Mouse (Mus musculus): ENCODE data around the gene Itpr3. TPM values are rescaled to one million over a fixed set of nuclear protein-coding genes. Genes with fewer than 3 reads are reported as not detected.

Gene Itpr3
- polyA plus RNA-seq, 1 experiment from 2014 or later, result 1.5 TPM

DNA sequence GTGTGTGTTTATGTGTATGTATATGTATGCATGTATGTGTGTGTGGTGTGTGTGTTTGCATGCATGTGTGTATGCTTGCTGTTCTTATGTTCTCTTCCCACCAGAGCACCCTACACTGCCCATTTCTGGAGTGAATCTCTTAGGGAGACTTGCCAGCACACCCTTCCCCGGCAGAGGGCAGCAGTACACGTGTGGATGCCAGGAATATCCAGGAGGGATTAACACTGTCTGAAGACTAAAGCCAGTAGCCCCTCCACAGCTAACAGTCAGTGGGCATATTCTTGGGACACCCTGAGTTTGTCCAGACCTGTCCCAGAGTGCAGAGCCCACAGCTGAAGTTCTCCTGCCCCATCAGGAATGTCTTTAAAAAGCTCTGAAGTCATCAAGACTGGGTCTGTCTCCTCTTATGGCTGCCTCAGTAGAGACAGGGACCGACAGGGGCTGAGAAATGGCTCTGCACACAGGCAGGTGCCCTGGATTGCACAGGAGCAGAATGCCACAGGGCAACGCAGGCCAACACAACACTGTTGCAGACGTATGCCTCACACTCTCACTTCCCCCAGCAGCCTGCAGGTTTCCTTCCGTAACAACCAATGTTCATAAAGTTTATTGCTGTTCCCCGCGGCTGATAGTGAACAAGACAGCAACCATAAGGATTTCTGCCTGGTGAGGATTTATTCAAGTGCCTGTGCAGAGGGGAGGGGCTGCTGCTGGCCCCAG, 108.1 kb downstream of the Itpr3 start:
- H3K27me3 ChIP-seq (replicated peaks), result peaks cover 18% of the 10 kb centered on the region
- H3K4me2 ChIP-seq, result no peak overlapping the region
- no peak overlapping the region for H3K4me3 ChIP-seq
- no peaks in the 10 kb centered on the region for H3K36me3 ChIP-seq
- H3K9ac ChIP-seq, result no peak overlapping the region
- no peak overlapping the region for H3K27ac ChIP-seq (replicated peaks)
- peaks cover 17% of the 10 kb centered on the region for H3K4me1 ChIP-seq
- no peak for ATAC-seq (ENCODE audit: extremely low read depth, insufficient number of reproducible peaks, low FRiP score, low TSS enrichment)
- WGBS, result 56% methylated on average over 8 of the region's 8 CpGs
- no peaks in the 10 kb centered on the region for H3K9me3 ChIP-seq

- H3K4me1 ChIP-seq, result peaks cover 9% of the 10 kb centered on the region
- ATAC-seq (ENCODE audit: extremely low read depth, insufficient number of reproducible peaks, low FRiP score, low TSS enrichment), result no peak
- H3K4me3 ChIP-seq, result no peak overlapping the region
- WGBS, result 61% methylated on average over 6 of the region's 6 CpGs
- H3K9me3 ChIP-seq, result no peaks in the 10 kb centered on the region
- no peaks in the 10 kb centered on the region for H3K36me3 ChIP-seq
- peaks cover 21% of the 10 kb centered on the region for H3K27me3 ChIP-seq (replicated peaks)
- no peak overlapping the region for H3K9ac ChIP-seq
- H3K27ac ChIP-seq (replicated peaks), result no peak overlapping the region
- H3K4me2 ChIP-seq, result no peak overlapping the region
Measured at GRCm38 (mm10) chr17:27166901-27167300, 109.8 kb downstream of the Itpr3 start.

- no peak within 1 kb of the TSS for H3K4me2 ChIP-seq
- H3K36me3 ChIP-seq, result no peaks in the 10 kb centered on the region
- no peak within 1 kb of the TSS for H3K4me3 ChIP-seq
- H3K27me3 ChIP-seq (replicated peaks), result peaks cover 21% of the 10 kb centered on the region
- peaks cover 9% of the 10 kb centered on the region for H3K4me1 ChIP-seq
- no peak within 1 kb of the TSS for H3K9ac ChIP-seq
- 29% methylated on average over 4 of the region's 4 CpGs for WGBS
- no peak within 1 kb of the TSS for H3K27ac ChIP-seq (replicated peaks)
- H3K9me3 ChIP-seq, result no peaks in the 10 kb centered on the region
- ATAC-seq (ENCODE audit: extremely low read depth, insufficient number of reproducible peaks, low FRiP score, low TSS enrichment), result no peak
Measured at GRCm38 (mm10) chr17:27167545-27167944, 110.4 kb downstream of the Itpr3 start, which contains the start of gene Ip6k3. Gene Ip6k3, minus strand, starts transcription at chr17:27167795.

DNA sequence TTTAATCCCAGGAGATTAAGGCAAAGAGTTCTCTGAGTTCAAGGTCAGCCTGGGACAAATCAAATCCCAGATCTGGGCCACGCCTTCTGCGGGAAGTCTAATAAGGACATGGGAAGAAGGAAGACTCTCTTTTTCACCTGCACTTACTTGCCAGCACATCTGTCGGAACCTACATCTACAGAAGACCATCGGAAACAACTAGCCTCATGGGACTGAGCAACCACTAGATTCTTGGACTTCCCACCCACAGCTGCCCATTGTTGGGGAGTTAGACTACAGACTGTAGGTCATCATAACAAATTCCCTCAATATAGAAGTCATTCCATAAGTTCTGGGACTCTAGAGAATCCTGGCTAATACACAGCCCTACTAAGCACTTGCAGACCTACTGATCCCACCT, 111.5 kb downstream of the Itpr3 start:
- Histone ChIP-seq H3K36me3 (no peaks in the 10 kb centered on the region), H3K9ac (no peak overlapping the region), H3K4me1 (peaks cover 9% of the 10 kb centered on the region), H3K4me2 (no peak overlapping the region), H3K27ac (replicated peaks) (no peak overlapping the region), H3K4me3 (no peak overlapping the region), H3K27me3 (replicated peaks) (peaks cover 21% of the 10 kb centered on the region), H3K9me3 (no peaks in the 10 kb centered on the region)
- WGBS, result 89% methylated on average over 4 of the region's 4 CpGs
- ATAC-seq (ENCODE audit: extremely low read depth, insufficient number of reproducible peaks, low FRiP score, low TSS enrichment), result no peak

DNA sequence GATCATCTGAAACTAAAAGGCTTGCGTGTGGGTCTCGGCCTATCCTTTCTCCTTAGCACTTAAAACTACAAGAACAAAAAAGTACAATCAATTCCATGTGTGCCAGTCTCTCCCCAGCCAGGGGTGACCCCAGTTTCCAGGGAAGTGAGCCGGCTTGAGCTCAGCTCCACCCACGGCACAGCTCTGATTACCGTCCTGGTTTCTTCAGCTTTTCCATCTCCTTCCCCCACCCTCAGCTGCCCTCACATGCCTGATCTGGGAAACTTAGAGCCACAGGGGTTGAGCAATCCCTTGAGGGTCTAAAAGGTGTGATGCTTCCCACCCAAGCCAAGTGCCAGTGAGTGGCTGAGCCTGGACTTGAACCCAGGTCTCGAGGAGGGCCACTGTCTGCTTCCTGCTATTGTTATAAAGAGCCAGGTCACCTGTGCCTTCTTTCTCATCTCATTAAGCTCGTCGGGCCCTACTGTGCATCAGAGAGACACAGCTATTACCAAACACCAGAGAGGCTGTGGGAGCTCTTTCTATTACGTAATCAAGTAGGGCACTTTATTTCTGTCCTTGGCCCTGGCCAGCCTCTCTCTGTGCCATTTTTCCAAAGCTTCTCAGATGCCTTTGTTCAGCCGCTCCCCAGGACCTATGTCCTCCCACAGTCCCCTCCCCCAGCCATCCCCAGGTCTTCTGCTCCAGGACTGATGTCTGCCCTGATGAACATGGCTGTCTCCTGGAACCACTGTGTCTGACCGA, 113.0 kb downstream of the Itpr3 start:
- no peaks in the 10 kb centered on the region for H3K36me3 ChIP-seq
- H3K9ac ChIP-seq, result no peak overlapping the region
- whole genome bisulfite sequencing, result 68% methylated on average over 11 of the region's 11 CpGs
- ATAC-seq (ENCODE audit: extremely low read depth, insufficient number of reproducible peaks, low FRiP score, low TSS enrichment), result no peak
- no peak overlapping the region for H3K27ac ChIP-seq (replicated peaks)
- no peaks in the 10 kb centered on the region for H3K9me3 ChIP-seq
- H3K4me3 ChIP-seq, result no peak overlapping the region
- H3K27me3 ChIP-seq (replicated peaks), result peaks cover 18% of the 10 kb centered on the region
- H3K4me2 ChIP-seq, result no peak overlapping the region
- peaks cover 9% of the 10 kb centered on the region for H3K4me1 ChIP-seq

- H3K4me2 ChIP-seq, result no peak overlapping the region
- no peaks in the 10 kb centered on the region for H3K36me3 ChIP-seq
- no peak overlapping the region for H3K9ac ChIP-seq
- WGBS, result 70% methylated on average over 5 of the region's 5 CpGs
- H3K9me3 ChIP-seq, result no peaks in the 10 kb centered on the region
- peaks cover 15% of the 10 kb centered on the region for H3K27me3 ChIP-seq (replicated peaks)
- H3K27ac ChIP-seq (replicated peaks), result no peak overlapping the region
- H3K4me3 ChIP-seq, result no peak overlapping the region
- no peak for ATAC-seq (ENCODE audit: extremely low read depth, insufficient number of reproducible peaks, low FRiP score, low TSS enrichment)
- peaks cover 17% of the 10 kb centered on the region for H3K4me1 ChIP-seq
Measured at GRCm38 (mm10) chr17:27171121-27171520, 114.0 kb downstream of the Itpr3 start.

Small RNAs within 50 kb of the gene (microRNA-seq; reads per million reads assigned to microRNA genes)
- gene Mir7677, result not detected

Other genes starting within 250 kb of the Itpr3 start
- gene Nkx2-5, start 212.3 kb upstream of the Itpr3 start, polyA plus RNA-seq (2015; fragmentation: Nextera tagmentation; extraction: Ambion mirVana), result 136 and 142 TPM in 2 replicates
- 6.3 and 7.0 TPM in 2 replicates for gene Kifc5b, start 140.2 kb upstream of the Itpr3 start, polyA plus RNA-seq (2015; fragmentation: Nextera tagmentation; extraction: Ambion mirVana)
- 8.4 and 9.2 TPM in 2 replicates for gene Phf1, start 124.3 kb upstream of the Itpr3 start, polyA plus RNA-seq (2015; fragmentation: Nextera tagmentation; extraction: Ambion mirVana)
- gene Cuta, start 117.7 kb upstream of the Itpr3 start, polyA plus RNA-seq (2015; fragmentation: Nextera tagmentation; extraction: Ambion mirVana), result 152 and 169 TPM in 2 replicates
- gene Syngap1, start 116.1 kb upstream of the Itpr3 start, polyA plus RNA-seq (2015; fragmentation: Nextera tagmentation; extraction: Ambion mirVana), result 1.3 and 2.0 TPM in 2 replicates
- 9.1 and 9.8 TPM in 2 replicates for gene Zbtb9, start 84.1 kb upstream of the Itpr3 start, polyA plus RNA-seq (2015; fragmentation: Nextera tagmentation; extraction: Ambion mirVana)
- 5.3 and 5.4 TPM in 2 replicates for gene Bak1, start 28.3 kb upstream of the Itpr3 start, polyA plus RNA-seq (2015; fragmentation: Nextera tagmentation; extraction: Ambion mirVana)
- gene Uqcc2, start 76.6 kb downstream of the Itpr3 start, polyA plus RNA-seq (2015; fragmentation: Nextera tagmentation; extraction: Ambion mirVana), result 287 and 310 TPM in 2 replicates
- gene Ip6k3, start 110.5 kb downstream of the Itpr3 start, polyA plus RNA-seq (2015; fragmentation: Nextera tagmentation; extraction: Ambion mirVana), result 0.16 and 0.20 TPM in 2 replicates
- 7.6 and 7.7 TPM in 2 replicates for gene Lemd2, start 147.2 kb downstream of the Itpr3 start, polyA plus RNA-seq (2015; fragmentation: Nextera tagmentation; extraction: Ambion mirVana)

Measured in heart, embryonic 13.5 days (tissue).